Mouse (Mus musculus) heart, embryonic 16.5 days (tissue): ENCODE data around the gene Prkce. TPM values are rescaled to one million over a fixed set of nuclear protein-coding genes. Genes with fewer than 3 reads are reported as not detected.

Experiments
- ATAC-seq: fragments of 200-750 bp; cut with Nextera tagmentation; replicated peaks from 2 replicates; pipeline ENCODE4 v1.8.0; 2017; ENCODE audit warnings: moderate number of reproducible peaks; ENCODE audit not compliant: insufficient read depth, low FRiP score; ENCODE audit errors: extremely low read depth
- H3K27ac ChIP-seq: fragments of 300-500 bp; sonication (generic); 2 replicates; pipeline ENCODE4 v1.5.1; 2014; ENCODE audit warnings: mild to moderate bottlenecking, low read length, control low read depth, moderate library complexity
- H3K27me3 ChIP-seq: fragments of 300-500 bp; sonication (generic); 2 replicates; pipeline ENCODE4 v1.6.1; 2014; ENCODE audit warnings: low read length, mixed read lengths; ENCODE audit not compliant: control insufficient read depth, insufficient read depth
- H3K36me3 ChIP-seq: fragments of 300-500 bp; sonication (generic); 2 replicates; pipeline ENCODE4 v1.6.1; 2014; ENCODE audit not compliant: control insufficient read depth, insufficient read depth
- H3K4me1 ChIP-seq: fragments of 300-500 bp; sonication (generic); 2 replicates; pipeline ENCODE4 v1.6.1; 2014; ENCODE audit warnings: low read length, mixed read lengths; ENCODE audit not compliant: control insufficient read depth, insufficient read depth
- H3K4me2 ChIP-seq: fragments of 300-500 bp; sonication (generic); 2 replicates; pipeline ENCODE4 v1.6.1; 2014; ENCODE audit warnings: low read depth, mild to moderate bottlenecking, control low read depth, low read length
- H3K4me3 ChIP-seq: fragments of 300-500 bp; sonication (generic); 2 replicates; pipeline ENCODE4 v1.5.1; 2014; ENCODE audit warnings: mild to moderate bottlenecking, control low read depth, low read length
- H3K9ac ChIP-seq: fragments of 300-500 bp; sonication (generic); 2 replicates; pipeline ENCODE4 v1.6.1; 2014; ENCODE audit warnings: low read length, control low read depth
- H3K9me3 ChIP-seq: fragments of 300-500 bp; sonication (generic); replicated peaks from 2 replicates; pipeline ENCODE4 v1.6.1; 2016; ENCODE audit warnings: low read length; ENCODE audit not compliant: control insufficient read depth
- WGBS: fragments of 180-500 bp; shearing (Covaris S2); extraction: QIAGEN DNeasy Blood & Tissue Kit; methylation state at CpG from one replicate; pipeline ENCODE4 v1.1.7; 2014; 5-methylcytosine and 5-hydroxymethylcytosine counted together
- polyA plus RNA-seq: library from polyadenylated mRNA; unstranded; fragments of >200 nt; fragmentation: Nextera tagmentation; extraction: Ambion mirVana; gene quantifications from 2 replicates; pipeline ENCODE4 v1.2.1, GENCODE M21; 2015

Prkce gene
- polyA plus RNA-seq, 1 experiment from 2014 or later: 6.0 TPM

DNA sequence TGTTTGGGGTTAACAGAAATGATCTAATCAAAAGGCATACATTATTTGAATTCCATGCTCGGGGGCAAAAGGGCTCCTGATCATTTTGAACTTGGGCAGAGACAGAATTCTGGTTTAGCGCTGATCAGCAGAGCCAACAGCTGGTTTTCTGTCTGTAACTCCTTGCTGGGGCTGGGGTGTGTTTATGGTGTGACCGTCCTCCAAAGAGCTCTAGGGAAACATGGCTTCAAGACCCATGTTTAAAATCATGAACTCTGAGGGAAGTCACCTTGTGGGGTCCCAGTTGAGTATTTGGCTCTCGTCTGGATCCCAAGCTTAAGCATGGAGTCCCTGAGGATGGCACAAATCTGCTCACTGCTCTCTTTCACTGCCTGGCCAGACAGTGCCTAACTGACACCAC is 183.7 kb downstream of the Prkce start:
- Histone ChIP-seq H3K4me3 (peak overlapping the region; percentile 9), H3K36me3 (no peaks in the 10 kb centered on the region), H3K9ac (peak overlapping the region; percentile 31; the same call in 1 of the 2 replicates), H3K27ac (peak overlapping the region; percentile 80), H3K27me3 (no peaks in the 10 kb centered on the region), H3K4me1 (peaks cover 50% of the 10 kb centered on the region), H3K9me3 (no peaks in the 10 kb centered on the region), H3K4me2 (peak overlapping the region; percentile 56)
- WGBS: 51% methylated on average over 4 of the region's 4 CpGs
- ATAC-seq: no peak

DNA sequence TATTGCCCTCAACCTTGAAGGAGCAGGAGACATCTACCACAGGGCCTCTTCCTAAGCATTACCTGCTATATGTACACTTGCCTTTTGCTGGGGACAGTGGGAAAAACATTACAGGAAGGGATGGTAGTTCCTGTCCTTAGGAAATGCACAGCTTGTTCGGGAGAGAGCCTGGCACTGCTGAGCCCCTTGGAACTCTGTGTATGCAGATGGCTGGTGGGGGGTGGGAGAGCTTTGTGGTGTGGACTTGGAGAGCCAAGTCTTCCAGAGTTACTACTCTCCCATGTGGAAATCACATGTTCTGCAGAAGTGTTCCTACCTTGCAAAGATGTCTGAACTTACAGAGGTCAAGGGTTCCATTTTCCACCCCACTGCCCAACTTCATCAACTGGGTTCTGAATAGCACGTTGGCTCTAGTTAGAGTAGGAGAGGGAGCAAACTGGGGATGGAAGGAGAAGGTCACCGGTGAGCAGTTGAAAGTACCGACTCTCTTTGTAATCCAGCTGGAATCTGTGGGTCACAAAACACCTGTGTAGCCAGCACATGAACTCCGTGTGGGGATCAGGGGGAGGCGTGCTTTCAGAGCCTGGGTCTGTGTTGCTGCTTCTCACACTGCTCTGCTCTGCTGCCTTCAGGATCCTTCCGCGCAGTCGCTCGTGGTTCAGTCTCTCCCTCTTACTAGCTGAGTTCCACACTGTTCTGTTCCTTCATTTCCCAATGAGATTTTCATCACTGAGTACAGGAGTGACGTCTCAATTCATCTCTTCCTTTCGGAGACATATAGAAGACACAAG is 184.9 kb downstream of the Prkce start:
- H3K9me3 ChIP-seq: no peaks in the 10 kb centered on the region
- no peaks in the 10 kb centered on the region for H3K36me3 ChIP-seq
- WGBS: 85% methylated on average over 12 of the region's 12 CpGs
- H3K4me3 ChIP-seq: no peak overlapping the region
- no peak overlapping the region for H3K27ac ChIP-seq
- no peak for ATAC-seq
- H3K9ac ChIP-seq: no peak overlapping the region
- no peaks in the 10 kb centered on the region for H3K27me3 ChIP-seq
- H3K4me1 ChIP-seq: peaks cover 50% of the 10 kb centered on the region
- no peak overlapping the region for H3K4me2 ChIP-seq

GRCm38 (mm10) chr17:86353679-86354078 is 186.1 kb downstream of the Prkce start:
- 35% methylated on average over 4 of the region's 4 CpGs for WGBS
- Histone ChIP-seq H3K4me1 (peaks cover 51% of the 10 kb centered on the region), H3K27me3 (no peaks in the 10 kb centered on the region), H3K9me3 (no peaks in the 10 kb centered on the region), H3K36me3 (no peaks in the 10 kb centered on the region), H3K9ac (no peak overlapping the region), H3K4me3 (no peak overlapping the region), H3K27ac (no peak overlapping the region), H3K4me2 (no peak overlapping the region)
- no peak for ATAC-seq

DNA sequence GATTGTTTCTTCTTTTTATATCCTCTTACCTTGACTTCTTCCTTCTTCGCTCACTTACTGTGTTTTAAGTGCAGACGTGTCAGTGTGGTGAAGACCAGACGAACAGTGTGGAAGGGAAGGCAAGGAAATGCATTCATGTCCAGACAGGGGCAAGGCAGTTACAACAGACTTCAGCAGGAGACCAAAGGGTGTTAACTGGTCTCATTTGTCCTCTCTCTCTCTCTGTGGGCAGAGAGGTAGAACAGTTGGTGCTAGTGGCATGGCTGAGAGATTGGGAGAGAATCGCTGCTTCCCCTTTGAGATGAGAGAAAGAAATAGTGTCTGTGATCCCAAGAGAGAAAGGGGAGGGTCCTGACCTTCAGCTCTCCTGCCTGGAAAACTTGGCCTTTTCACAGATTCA is 186.5 kb downstream of the Prkce start:
- ATAC-seq: no peak
- H3K27ac ChIP-seq: no peak overlapping the region
- WGBS: 64% methylated on average over 4 of the region's 4 CpGs

GRCm38 (mm10) chr17:86354896-86355295 is 187.3 kb downstream of the Prkce start:
- H3K36me3 ChIP-seq: no peaks in the 10 kb centered on the region
- no peak overlapping the region for H3K9ac ChIP-seq
- H3K27ac ChIP-seq: no peak overlapping the region
- 67% methylated on average over 3 of the region's 3 CpGs for WGBS
- H3K4me2 ChIP-seq: no peak overlapping the region
- H3K4me1 ChIP-seq: peaks cover 62% of the 10 kb centered on the region
- no peaks in the 10 kb centered on the region for H3K27me3 ChIP-seq
- H3K4me3 ChIP-seq: no peak overlapping the region
- ATAC-seq: no peak
- H3K9me3 ChIP-seq: no peaks in the 10 kb centered on the region

More for the DNA sequence above, 186.5 kb downstream of the Prkce start:
- no peaks in the 10 kb centered on the region for H3K36me3 ChIP-seq
- H3K4me2 ChIP-seq: no peak overlapping the region
- no peak overlapping the region for H3K4me3 ChIP-seq
- peaks cover 56% of the 10 kb centered on the region for H3K4me1 ChIP-seq
- H3K27me3 ChIP-seq: no peaks in the 10 kb centered on the region
- H3K9ac ChIP-seq: no peak overlapping the region
- H3K9me3 ChIP-seq: no peaks in the 10 kb centered on the region

DNA sequence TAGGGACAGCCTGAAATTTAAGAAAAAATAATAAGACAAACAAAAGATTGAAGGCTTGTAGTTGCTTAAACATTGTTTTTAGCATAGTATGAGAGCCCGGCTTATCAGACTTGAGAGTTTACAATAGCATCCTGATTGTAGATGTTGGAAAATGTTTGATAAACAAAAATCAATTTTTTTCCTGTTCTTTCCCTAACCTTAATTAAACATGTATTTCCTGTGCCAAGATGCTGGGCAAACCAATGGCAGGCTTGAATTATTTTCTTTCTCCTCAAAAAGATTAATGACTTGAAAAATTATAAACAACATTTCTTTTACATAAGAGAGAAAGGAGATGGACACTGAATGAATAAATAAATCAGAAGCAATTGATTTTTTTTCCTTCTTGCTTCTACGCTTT is 187.7 kb downstream of the Prkce start:
- no peaks in the 10 kb centered on the region for H3K36me3 ChIP-seq
- H3K4me1 ChIP-seq: peaks cover 61% of the 10 kb centered on the region
- WGBS: 85% methylated on average over 2 of the region's 2 CpGs

DNA sequence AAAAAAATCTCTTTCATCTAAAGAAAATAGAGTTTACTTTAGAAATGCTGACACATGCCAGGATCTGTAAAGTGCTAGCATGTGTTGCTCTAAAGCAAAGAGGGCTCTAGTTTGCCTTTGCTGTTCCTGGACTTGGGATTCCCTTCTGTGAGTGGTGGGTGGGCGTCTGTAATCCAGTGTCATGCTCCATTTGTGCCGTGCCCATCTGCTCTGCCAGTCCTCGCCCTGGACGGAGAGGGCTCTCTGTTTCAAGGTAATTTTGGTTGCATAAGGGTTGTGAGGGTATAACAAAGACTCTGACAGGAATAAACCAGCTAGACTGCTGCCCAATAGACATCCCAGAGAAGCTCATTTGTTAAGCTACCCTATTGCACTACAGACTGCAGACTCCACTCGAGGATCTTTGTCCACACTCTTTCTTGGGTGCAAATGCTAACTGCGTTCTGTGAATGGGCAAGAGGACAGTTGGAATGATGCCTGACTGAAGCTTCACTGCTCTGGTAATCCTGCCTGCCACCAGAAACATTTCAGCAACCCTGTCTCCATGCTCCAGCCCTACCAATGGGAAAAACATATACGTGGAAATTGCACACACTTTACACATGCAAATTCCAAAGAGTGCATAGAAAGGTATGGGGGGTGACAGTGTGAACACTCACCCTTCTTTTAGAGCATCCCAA is 188.3 kb downstream of the Prkce start:
- Histone ChIP-seq H3K9ac (no peak overlapping the region), H3K9me3 (no peaks in the 10 kb centered on the region), H3K4me1 (peaks cover 55% of the 10 kb centered on the region), H3K36me3 (no peaks in the 10 kb centered on the region), H3K27me3 (no peaks in the 10 kb centered on the region), H3K4me3 (no peak overlapping the region), H3K4me2 (no peak overlapping the region), H3K27ac (no peak overlapping the region; the same call in 1 of the 2 replicates)
- ATAC-seq: no peak
- 75% methylated on average over 7 of the region's 7 CpGs for WGBS

More for the DNA sequence above, 187.7 kb downstream of the Prkce start:
- no peaks in the 10 kb centered on the region for H3K27me3 ChIP-seq
- no peak overlapping the region for H3K4me2 ChIP-seq
- no peaks in the 10 kb centered on the region for H3K9me3 ChIP-seq
- no peak overlapping the region for H3K27ac ChIP-seq
- ATAC-seq: no peak
- no peak overlapping the region for H3K9ac ChIP-seq
- H3K4me3 ChIP-seq: no peak overlapping the region

DNA sequence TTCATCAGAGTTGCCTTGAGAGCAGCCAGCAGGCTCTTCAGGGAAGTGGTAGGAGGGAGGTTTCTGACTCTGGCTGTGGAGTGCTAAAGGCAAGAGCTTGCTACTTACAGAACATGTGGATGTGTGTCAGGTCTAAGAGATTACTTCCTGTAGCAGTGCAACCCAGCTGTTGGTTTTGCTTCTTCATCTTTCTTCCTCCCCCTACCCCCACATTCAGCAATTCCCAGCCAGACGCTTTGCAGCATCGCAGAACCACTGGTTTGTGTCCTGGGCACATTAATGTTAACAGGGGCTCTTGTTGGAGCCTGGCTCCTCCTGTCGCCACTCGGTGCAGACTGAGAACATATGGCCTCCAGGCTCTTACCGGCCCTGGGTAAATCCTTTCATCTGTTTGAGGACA is 190.8 kb downstream of the Prkce start:
- WGBS: 21% methylated on average over 5 of the region's 5 CpGs
- no peak overlapping the region for H3K4me2 ChIP-seq

DNA sequence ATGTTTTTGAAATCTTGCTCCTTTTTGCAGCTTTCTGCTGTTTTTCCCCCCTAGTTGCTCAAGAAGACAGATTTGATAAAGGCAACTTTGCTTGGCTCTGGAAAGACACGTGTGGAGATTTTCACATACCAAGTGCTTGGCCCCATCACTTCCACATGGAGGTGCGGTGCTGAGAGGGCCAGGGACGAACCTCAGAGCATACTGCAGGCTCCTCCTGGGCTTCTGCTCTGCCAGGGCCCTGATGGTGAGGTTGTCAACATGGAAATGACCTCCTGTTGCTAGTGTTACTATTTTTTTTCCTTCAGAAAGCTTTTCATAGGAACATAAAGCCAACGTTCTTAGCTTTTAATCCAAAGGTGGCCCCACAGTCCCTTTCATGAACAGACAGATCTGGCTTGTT is 191.3 kb downstream of the Prkce start:
- Histone ChIP-seq H3K4me3 (no peak overlapping the region), H3K4me1 (peaks cover 36% of the 10 kb centered on the region), H3K27me3 (no peaks in the 10 kb centered on the region), H3K9me3 (no peaks in the 10 kb centered on the region), H3K36me3 (no peaks in the 10 kb centered on the region), H3K4me2 (no peak overlapping the region), H3K9ac (peak overlapping the region; percentile 9; the same call in 1 of the 2 replicates), H3K27ac (no peak overlapping the region)
- no peak for ATAC-seq
- 33% methylated on average over 4 of the region's 4 CpGs for WGBS

More for the DNA sequence above, 190.8 kb downstream of the Prkce start:
- Histone ChIP-seq H3K4me3 (no peak overlapping the region), H3K27ac (peak overlapping the region; percentile 12; the same call in 1 of the 2 replicates), H3K27me3 (no peaks in the 10 kb centered on the region), H3K9ac (no peak overlapping the region), H3K9me3 (no peaks in the 10 kb centered on the region), H3K4me1 (peaks cover 40% of the 10 kb centered on the region), H3K36me3 (no peaks in the 10 kb centered on the region)
- peak; percentile 52; the same call in 1 of the 2 replicates for ATAC-seq
